Mouse (Mus musculus): Measurements from ENCODE around the gene Psmc3ip. TPM values are rescaled to one million over a fixed set of nuclear protein-coding genes. Genes with fewer than 3 reads are reported as not detected.
A peak's percentile ranks its signal among the peaks of the same experiment; 100 is the strongest.

Gene Psmc3ip
- polyA plus RNA-seq, 1 experiment from 2014 or later = 31.4 TPM

- H3K9me3 ChIP-seq = no peaks in the 10 kb centered on the region
- WGBS = 89% methylated on average over 3 of the region's 3 CpGs
- no peak for ATAC-seq (ENCODE audit: low FRiP score, low read depth)
These were observed 16.9 kb upstream of the Psmc3ip start for GRCm38 (mm10) chr11:101112186-101112585.

DNA sequence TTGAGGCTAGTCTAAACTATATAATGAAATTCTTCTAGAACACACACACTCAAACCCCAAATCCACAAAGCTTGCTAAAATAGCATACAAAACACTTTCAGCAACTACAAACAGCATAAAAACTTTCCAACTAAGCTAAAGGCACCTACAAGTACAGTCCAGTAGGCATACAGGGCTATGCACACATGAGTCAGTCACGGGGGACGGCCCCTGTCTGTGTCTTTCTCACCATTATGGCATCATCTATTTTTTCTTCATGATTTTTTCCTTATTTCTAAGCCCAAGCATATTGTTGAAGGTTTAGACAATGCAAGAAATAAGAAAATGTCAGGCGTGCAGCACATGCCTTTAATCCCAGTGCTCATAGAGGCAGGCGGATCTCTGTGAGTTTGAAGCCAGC is 15.9 kb upstream of the Psmc3ip start:
- H3K27me3 ChIP-seq (replicated peaks) = no peaks in the 10 kb centered on the region

More at GRCm38 (mm10) chr11:101112186-101112585, 16.9 kb upstream of the Psmc3ip start:
- Histone ChIP-seq H3K27me3 (replicated peaks) (no peaks in the 10 kb centered on the region), H3K4me1 (peaks cover 3% of the 10 kb centered on the region; the same call in 1 of the 2 replicates), H3K27ac (no peak overlapping the region), H3K9ac (no peak overlapping the region), H3K4me3 (no peak overlapping the region), H3K36me3 (peaks cover 4% of the 10 kb centered on the region; the same call in 1 of the 2 replicates), H3K4me2 (replicated peaks) (no peak overlapping the region)

GRCm38 (mm10) chr11:101110708-101111107 is 15.5 kb upstream of the Psmc3ip start:
- Histone ChIP-seq H3K27me3 (replicated peaks) (no peaks in the 10 kb centered on the region), H3K4me1 (peaks cover 3% of the 10 kb centered on the region; the same call in 1 of the 2 replicates), H3K4me3 (no peak overlapping the region), H3K27ac (no peak overlapping the region), H3K4me2 (replicated peaks) (no peak overlapping the region), H3K9ac (no peak overlapping the region), H3K36me3 (peaks cover 2% of the 10 kb centered on the region; the same call in 1 of the 2 replicates), H3K9me3 (no peaks in the 10 kb centered on the region)
- ATAC-seq (ENCODE audit: low FRiP score, low read depth) = no peak
- 65% methylated on average over 5 of the region's 5 CpGs for WGBS

More for the DNA sequence above, 15.9 kb upstream of the Psmc3ip start:
- no peak overlapping the region for H3K27ac ChIP-seq
- peaks cover 3% of the 10 kb centered on the region; the same call in 1 of the 2 replicates for H3K4me1 ChIP-seq
- H3K4me3 ChIP-seq = no peak overlapping the region
- WGBS = 94% methylated on average over 4 of the region's 4 CpGs
- ATAC-seq (ENCODE audit: low FRiP score, low read depth) = no peak
- no peaks in the 10 kb centered on the region for H3K36me3 ChIP-seq
- no peak overlapping the region for H3K9ac ChIP-seq
- no peaks in the 10 kb centered on the region for H3K9me3 ChIP-seq
- no peak overlapping the region for H3K4me2 ChIP-seq (replicated peaks)

GRCm38 (mm10) chr11:101109351-101109750 is 14.1 kb upstream of the Psmc3ip start:
- H3K4me3 ChIP-seq = no peak overlapping the region
- H3K4me1 ChIP-seq = no peaks in the 10 kb centered on the region
- 76% methylated on average over 4 of the region's 4 CpGs for WGBS
- H3K27ac ChIP-seq = no peak overlapping the region
- H3K27me3 ChIP-seq (replicated peaks) = no peaks in the 10 kb centered on the region
- no peaks in the 10 kb centered on the region for H3K9me3 ChIP-seq
- no peak overlapping the region for H3K4me2 ChIP-seq (replicated peaks)
- H3K36me3 ChIP-seq = peaks cover 8% of the 10 kb centered on the region
- no peak for ATAC-seq (ENCODE audit: low FRiP score, low read depth)
- no peak overlapping the region for H3K9ac ChIP-seq

GRCm38 (mm10) chr11:101103011-101103410 is 7.8 kb upstream of the Psmc3ip start:
- H3K36me3 ChIP-seq = peaks cover 64% of the 10 kb centered on the region
- H3K9ac ChIP-seq = no peak overlapping the region
- H3K27me3 ChIP-seq (replicated peaks) = no peaks in the 10 kb centered on the region
- no peak overlapping the region for H3K4me2 ChIP-seq (replicated peaks)
- ATAC-seq (ENCODE audit: low FRiP score, low read depth) = no peak
- H3K27ac ChIP-seq = no peak overlapping the region
- WGBS = 92% methylated on average over 5 of the region's 5 CpGs
- H3K9me3 ChIP-seq = no peaks in the 10 kb centered on the region
- H3K4me3 ChIP-seq = no peak overlapping the region
- H3K4me1 ChIP-seq = no peaks in the 10 kb centered on the region

DNA sequence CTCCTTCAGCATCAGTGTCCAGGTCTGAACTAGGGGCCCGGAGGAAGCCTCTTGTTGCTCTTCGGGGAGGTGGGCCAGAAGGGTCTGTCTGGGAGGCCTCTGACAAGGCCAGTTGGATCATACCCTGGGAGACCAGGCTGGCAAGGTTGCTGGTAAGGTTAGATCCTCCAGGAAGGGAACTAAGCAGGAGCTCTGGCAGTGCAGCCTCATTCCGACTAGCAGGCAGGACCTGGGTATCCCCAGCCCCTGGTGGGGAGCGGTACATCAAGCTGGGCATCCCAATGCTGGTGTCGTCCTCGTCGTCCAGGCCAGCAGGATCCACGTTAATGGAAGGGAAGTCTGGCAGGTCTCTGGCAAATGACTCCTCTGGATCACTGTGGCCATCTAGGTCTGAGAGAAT is 3.0 kb upstream of the Psmc3ip start:
- Histone ChIP-seq H3K27ac (no peak overlapping the region), H3K9me3 (no peaks in the 10 kb centered on the region), H3K4me3 (no peak overlapping the region), H3K4me1 (peaks cover 10% of the 10 kb centered on the region), H3K4me2 (replicated peaks) (no peak overlapping the region), H3K36me3 (peaks cover 70% of the 10 kb centered on the region), H3K27me3 (replicated peaks) (no peaks in the 10 kb centered on the region), H3K9ac (no peak overlapping the region)
- no peak for ATAC-seq (ENCODE audit: low FRiP score, low read depth)
- 86% methylated on average over 8 of the region's 8 CpGs for WGBS

GRCm38 (mm10) chr11:101094930-101095313 is 314 bp downstream of the Psmc3ip start:
- Histone ChIP-seq H3K9ac (peak overlapping the region; percentile 61), H3K36me3 (peaks cover 73% of the 10 kb centered on the region), H3K27ac (no peak overlapping the region), H3K4me2 (replicated peaks) (peak overlapping the region; percentile 92), H3K4me3 (peak overlapping the region; percentile 61), H3K9me3 (no peaks in the 10 kb centered on the region), H3K27me3 (replicated peaks) (no peaks in the 10 kb centered on the region), H3K4me1 (peaks cover 10% of the 10 kb centered on the region)
- under 1% methylated on average over 18 of the region's 18 CpGs for WGBS
- ATAC-seq (ENCODE audit: low FRiP score, low read depth) = no peak

- H3K9ac ChIP-seq = no peak overlapping the region
- H3K36me3 ChIP-seq = peaks cover 63% of the 10 kb centered on the region
- ATAC-seq (ENCODE audit: low FRiP score, low read depth) = no peak
- WGBS = 95% methylated on average over 1 of the region's 1 CpGs
- H3K27ac ChIP-seq = no peak overlapping the region
- H3K4me3 ChIP-seq = no peak overlapping the region
- no peaks in the 10 kb centered on the region for H3K9me3 ChIP-seq
- no peak overlapping the region for H3K4me2 ChIP-seq (replicated peaks)
- H3K27me3 ChIP-seq (replicated peaks) = no peaks in the 10 kb centered on the region
- peaks cover 33% of the 10 kb centered on the region for H3K4me1 ChIP-seq
These were observed 5.3 kb downstream of the Psmc3ip start for GRCm38 (mm10) chr11:101089931-101090330.

DNA sequence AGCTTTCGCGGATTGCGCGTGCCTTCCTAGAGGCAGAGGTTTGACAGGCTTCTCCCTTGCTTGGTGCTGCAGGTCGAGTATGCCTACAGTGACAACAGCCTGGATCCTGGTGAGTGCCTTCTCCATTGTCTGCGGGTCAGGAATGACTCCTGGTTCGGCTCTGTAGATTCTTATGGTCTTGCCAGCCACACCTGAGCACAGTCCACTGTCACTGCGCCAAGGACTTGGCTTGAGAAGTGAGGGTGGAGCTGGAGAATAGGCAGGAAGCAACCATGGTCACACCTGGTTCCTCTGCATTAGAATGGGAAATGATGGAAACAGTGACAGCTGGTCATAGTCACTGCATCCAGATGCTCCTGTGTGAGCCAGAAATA is 7.6 kb downstream of the Psmc3ip start:
- Histone ChIP-seq H3K36me3 (peaks cover 55% of the 10 kb centered on the region), H3K9me3 (no peaks in the 10 kb centered on the region), H3K4me1 (peaks cover 35% of the 10 kb centered on the region), H3K4me2 (replicated peaks) (peak overlapping the region; percentile 97), H3K9ac (peak overlapping the region; percentile 93), H3K27ac (peak overlapping the region; percentile 42; the same call in 1 of the 2 replicates), H3K4me3 (peak overlapping the region; percentile 91), H3K27me3 (replicated peaks) (no peaks in the 10 kb centered on the region)
- ATAC-seq (ENCODE audit: low FRiP score, low read depth) = no peak
- WGBS = 9% methylated on average over 8 of the region's 8 CpGs

GRCm38 (mm10) chr11:101086756-101087681 is 8.2 kb downstream of the Psmc3ip start, which contains the start of gene Mlx:
TSS of gene Mlx (plus strand) at chr11:101087277.
- Histone ChIP-seq H3K36me3 (peaks cover 48% of the 10 kb centered on the region), H3K4me2 (replicated peaks) (peak within 1 kb of the TSS; percentile 97), H3K27me3 (replicated peaks) (no peaks in the 10 kb centered on the region), H3K4me1 (peaks cover 35% of the 10 kb centered on the region), H3K9me3 (no peaks in the 10 kb centered on the region), H3K4me3 (peak within 1 kb of the TSS; percentile 91), H3K27ac (peak within 1 kb of the TSS; percentile 79; the same call in 1 of the 2 replicates), H3K9ac (peak within 1 kb of the TSS; percentile 93)
- whole genome bisulfite sequencing = 2% methylated on average over 52 of the region's 52 CpGs
- ATAC-seq (ENCODE audit: low FRiP score, low read depth) = peak; percentile 81

DNA sequence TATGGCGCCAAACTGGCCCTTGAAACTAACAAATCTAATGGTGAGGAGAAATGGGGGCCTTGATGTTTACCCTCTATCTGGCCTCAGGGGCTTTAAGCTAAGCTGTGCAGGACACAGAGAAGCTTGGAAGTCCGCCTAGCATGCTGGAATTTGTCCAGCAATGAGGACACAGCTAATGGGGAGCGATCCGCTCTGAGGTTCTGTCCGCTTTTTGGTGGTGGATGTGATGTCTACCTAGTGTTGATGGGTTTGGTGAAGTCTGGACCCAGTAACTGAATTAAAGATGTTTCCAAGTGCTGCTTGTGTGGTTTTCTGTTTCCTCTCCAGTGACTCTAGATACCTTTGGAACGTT is 8.9 kb downstream of the Psmc3ip start:
- WGBS = 91% methylated on average over 6 of the region's 6 CpGs
- ATAC-seq (ENCODE audit: low FRiP score, low read depth) = no peak
- Histone ChIP-seq H3K9me3 (no peaks in the 10 kb centered on the region), H3K27ac (peak overlapping the region; percentile 79; the same call in 1 of the 2 replicates), H3K4me3 (no peak overlapping the region), H3K27me3 (replicated peaks) (0 out of 2 replicates have a peak, but pooled peaks cover 2% of the 10 kb centered on the region), H3K4me2 (replicated peaks) (peak overlapping the region; percentile 97), H3K36me3 (peaks cover 41% of the 10 kb centered on the region), H3K4me1 (peaks cover 35% of the 10 kb centered on the region), H3K9ac (no peak overlapping the region; the same call in 1 of the 2 replicates)

DNA sequence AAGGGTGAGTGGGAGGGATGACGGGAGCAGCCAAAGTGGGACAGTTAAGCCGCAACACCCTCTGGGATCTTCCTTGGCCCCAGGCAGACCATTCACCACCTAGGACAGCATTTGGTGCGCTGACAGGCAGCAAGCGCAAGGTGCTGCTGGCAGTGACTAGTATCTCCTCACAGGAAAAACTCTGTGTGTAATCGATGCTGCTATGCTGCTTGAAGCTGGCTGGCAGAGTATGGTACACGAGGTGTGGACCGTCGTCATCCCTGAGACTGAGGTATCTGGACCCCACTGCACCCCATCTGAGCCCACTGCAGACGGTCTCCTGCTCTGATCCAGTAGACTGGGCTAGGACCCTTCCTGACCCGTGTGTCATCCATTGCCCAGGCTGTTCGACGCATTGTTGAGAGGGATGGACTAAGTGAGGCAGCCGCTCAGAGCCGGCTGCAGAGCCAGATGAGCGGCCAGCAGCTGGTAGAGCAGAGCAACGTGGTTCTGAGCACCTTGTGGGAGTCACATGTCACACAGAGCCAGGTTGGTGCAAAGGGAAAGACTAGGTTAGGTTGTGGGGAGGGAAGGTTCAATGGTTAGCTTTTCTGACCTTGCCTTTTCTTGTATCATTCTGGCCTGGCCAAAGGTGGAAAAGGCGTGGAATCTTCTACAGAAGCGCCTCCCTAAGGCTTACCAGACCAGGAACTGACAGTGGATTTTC is 9.5 kb downstream of the Psmc3ip start:
- H3K9ac ChIP-seq = no peak overlapping the region
- H3K4me3 ChIP-seq = no peak overlapping the region
- peaks cover 35% of the 10 kb centered on the region for H3K4me1 ChIP-seq
- no peak for ATAC-seq (ENCODE audit: low FRiP score, low read depth)
- no peaks in the 10 kb centered on the region for H3K9me3 ChIP-seq
- peaks cover 36% of the 10 kb centered on the region for H3K36me3 ChIP-seq
- peaks cover 7% of the 10 kb centered on the region for H3K27me3 ChIP-seq (replicated peaks)
- WGBS = 89% methylated on average over 18 of the region's 18 CpGs
- no peak overlapping the region for H3K27ac ChIP-seq
- peak overlapping the region; percentile 97; the same call in 1 of the 2 replicates for H3K4me2 ChIP-seq (replicated peaks)

Measured in neural tube, embryonic 12.5 days (tissue).